Mouse (Mus musculus) splenic B cell, adult 2 months (primary cell): ENCODE results near the gene Dpp7.
A peak's percentile ranks its signal among the peaks of the same experiment; 100 is the strongest.

Experiments used
- DNase-seq: peaks from one replicate; pipeline ENCODE4 v3.0.0-alpha.2; 2011; ENCODE audit warnings: low read depth, low spot score
- H3K27me3 ChIP-seq: 2 replicates; pipeline ENCODE4 v1.6.1; 2012; ENCODE audit warnings: mild to moderate bottlenecking, low read length, moderate library complexity, mixed read lengths; ENCODE audit not compliant: control insufficient read depth, poor library complexity, insufficient read depth, severe bottlenecking
- H3K36me3 ChIP-seq: 2 replicates; pipeline ENCODE4 v1.6.1; 2012; ENCODE audit warnings: mild to moderate bottlenecking, low read length, moderate library complexity, mixed read lengths; ENCODE audit not compliant: control insufficient read depth, poor library complexity, insufficient read depth, severe bottlenecking

Gene Dpp7

DNA sequence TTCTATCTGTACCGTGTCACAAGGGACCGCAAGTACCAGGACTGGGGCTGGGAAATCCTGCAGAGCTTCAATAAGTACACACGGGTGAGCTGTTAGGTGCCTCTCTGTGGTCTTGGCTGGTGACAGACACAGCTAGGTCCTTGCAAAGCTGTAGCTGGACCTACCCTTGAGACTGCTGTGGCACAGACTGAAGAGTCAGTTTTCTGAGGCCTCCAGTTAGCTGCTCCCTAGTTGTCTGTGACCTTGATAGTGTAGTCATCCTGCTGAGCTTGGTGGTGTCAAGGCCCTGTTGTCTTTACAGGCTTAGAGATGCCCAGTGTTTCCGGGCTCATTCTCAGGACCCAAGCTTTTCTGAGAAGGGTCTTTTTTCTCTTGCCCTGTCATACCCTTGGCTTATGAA is 6.7 kb downstream of the Dpp7 start:
- H3K27me3 ChIP-seq = no peaks in the 10 kb centered on the region
- peaks cover 8% of the 10 kb centered on the region for H3K36me3 ChIP-seq
- no peak for DNase-seq

DNA sequence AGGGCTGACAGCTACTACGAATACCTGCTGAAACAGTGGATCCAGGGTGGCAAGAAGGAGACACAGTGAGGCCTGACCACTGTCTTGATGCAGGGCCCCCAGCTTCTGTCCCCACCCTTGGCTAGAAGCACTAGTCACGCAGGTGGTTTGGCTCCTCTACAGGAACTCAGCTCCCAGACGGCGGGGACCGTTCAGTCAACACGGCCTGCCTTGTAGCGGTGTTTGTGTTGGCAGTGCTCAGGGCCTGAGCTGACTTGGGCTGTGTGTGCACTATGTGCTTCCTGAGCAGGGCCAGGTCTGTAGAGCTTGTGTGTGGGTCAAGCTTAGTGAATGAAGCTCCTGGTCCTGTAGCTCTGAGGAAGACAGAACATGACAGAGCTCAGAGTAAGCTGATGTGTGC is 8.0 kb downstream of the Dpp7 start:
- DNase-seq = no peak
- Histone ChIP-seq H3K36me3 (peaks cover 8% of the 10 kb centered on the region), H3K27me3 (no peaks in the 10 kb centered on the region)

DNA sequence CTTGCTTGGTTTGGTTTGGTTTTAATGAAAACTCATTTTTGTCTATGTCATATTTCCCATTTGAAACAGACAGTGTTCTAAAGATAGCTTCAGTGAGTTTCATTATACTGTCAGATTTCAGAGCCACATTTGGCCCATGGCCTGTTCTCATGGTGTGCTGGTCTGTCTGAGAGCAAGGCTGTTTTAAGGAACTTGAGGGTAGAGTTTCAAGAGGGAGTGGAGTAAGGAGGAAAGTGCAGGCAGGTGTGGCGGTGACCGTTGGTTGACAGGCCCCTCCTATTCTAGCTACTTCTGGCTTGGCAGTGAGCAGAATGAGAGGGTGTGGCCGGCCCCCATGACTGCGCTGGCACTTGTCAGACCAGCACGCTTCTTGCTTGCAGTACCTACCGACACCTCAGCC is 17.9 kb downstream of the Dpp7 start:
- DNase-seq = peak; percentile 35
- Histone ChIP-seq H3K27me3 (no peaks in the 10 kb centered on the region), H3K36me3 (peaks cover 9% of the 10 kb centered on the region)

DNA sequence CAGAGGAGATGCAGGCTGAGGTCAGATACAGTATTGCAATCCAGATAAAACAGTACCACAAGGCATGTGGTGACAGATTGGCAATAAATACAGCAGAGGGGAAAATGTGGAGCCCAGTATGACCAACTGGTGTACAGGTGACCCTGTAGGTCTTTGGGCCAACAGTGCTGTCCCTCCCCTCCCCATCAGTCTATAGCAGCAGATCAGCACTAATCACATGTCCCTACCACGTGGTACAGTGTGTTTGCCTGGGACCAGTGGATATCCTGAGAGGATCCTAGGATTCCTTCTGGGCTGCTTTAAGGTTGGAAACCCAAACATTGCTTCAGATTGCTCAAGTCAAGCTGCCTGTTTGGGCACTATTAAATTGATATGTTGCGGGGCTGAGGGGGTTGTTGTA is 22.6 kb downstream of the Dpp7 start:
- DNase-seq = no peak
- H3K36me3 ChIP-seq = peaks cover 8% of the 10 kb centered on the region

DNA sequence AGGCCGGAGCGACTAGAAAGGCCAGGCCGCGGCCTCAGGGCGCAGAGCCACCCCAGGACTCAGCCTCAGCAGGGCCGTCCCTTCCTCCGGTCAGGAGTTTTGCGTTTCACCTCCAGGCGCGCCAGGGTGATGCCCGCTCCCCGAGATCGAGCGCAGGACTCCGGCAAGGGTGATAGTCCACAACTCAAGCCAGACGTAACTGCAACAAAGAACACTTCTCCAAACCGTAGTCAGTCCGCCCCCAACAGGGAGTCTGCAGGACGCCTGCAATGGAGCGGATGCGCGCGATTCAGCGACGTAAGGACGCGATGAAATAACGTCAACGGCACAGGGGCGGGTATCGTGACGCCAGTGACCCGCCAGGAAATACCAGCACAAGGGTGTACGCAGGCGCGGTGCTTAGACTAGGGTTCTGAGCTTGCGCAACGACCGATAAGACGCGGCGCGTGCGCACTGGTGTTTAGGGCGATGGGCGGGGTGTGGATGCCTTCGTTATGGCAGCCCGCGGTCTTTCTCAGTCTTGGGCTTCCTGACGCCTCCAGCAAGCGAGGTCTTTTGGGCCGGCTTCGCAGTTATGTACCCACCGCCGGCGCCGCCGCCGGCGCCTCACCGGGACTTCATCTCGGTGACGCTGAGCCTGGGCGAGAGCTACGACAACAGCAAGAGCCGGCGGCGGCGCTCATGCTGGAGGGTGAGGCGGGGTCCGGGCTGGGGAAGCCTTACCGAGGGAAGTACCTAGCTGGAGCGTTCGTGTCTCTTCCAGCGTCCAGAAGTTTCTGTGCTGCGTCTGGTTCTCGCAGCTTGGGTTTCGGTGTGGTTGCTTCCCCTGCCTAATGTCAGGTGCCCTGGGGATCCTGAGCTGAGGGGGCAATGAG is 23.6 kb downstream of the Dpp7 start, which contains the start of gene Man1b1:
Gene Man1b1, plus strand, starts transcription at position 53 of the 875 bp plus-strand sequence.
- DNase-seq = peak; percentile 100
- Histone ChIP-seq H3K36me3 (peaks cover 3% of the 10 kb centered on the region), H3K27me3 (no peaks in the 10 kb centered on the region)

More for the DNA sequence above, 22.6 kb downstream of the Dpp7 start:
- H3K27me3 ChIP-seq = no peaks in the 10 kb centered on the region

DNA sequence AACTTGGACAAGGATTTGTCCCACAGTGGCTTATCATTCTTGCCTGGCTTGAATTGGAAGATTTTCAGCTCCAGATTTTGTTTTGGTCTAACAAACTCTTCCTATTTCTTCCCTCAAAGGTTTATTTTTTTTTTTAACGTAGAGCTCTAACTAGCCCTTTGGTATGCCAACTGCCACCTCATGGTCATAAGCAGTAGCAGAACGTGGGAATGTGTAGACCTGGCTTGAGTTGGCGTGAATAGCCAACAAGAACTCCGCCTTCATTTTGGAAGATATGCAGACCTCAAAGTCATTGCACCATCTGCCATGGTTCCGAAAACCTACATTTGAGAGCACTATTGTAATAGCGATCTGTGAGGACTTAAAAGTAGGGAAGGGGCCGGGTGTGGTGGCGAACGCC is 24.7 kb downstream of the Dpp7 start:
- Histone ChIP-seq H3K36me3 (no peaks in the 10 kb centered on the region; the same call in 1 of the 2 replicates), H3K27me3 (no peaks in the 10 kb centered on the region)
- no peak for DNase-seq

DNA sequence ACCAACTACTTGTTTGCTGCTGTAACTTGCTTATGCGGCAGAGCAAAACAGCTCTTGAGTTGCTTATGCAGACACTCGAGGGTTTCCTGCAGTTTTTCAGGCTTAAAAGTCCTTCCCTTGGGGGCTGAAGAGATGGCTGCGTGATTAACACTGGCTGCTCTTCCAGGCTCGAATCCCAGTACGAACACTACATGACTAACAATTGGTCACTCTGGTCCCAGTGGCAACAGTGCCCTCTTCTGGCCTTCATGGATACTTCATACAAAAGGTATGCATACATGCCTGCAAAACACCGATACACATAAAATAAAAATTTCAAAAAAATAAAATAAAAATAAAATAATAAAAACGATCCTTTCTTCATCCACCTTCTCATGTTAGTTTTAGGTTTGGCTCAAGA is 27.7 kb downstream of the Dpp7 start:
- Histone ChIP-seq H3K27me3 (no peaks in the 10 kb centered on the region), H3K36me3 (no peaks in the 10 kb centered on the region)
- DNase-seq = peak; percentile 38

- DNase-seq = no peak
- Histone ChIP-seq H3K27me3 (no peaks in the 10 kb centered on the region), H3K36me3 (no peaks in the 10 kb centered on the region)
These were observed 30.1 kb downstream of the Dpp7 start for GRCm38 (mm10) chr2:25326036-25326435.

- H3K27me3 ChIP-seq = no peaks in the 10 kb centered on the region
- no peaks in the 10 kb centered on the region for H3K36me3 ChIP-seq
- DNase-seq = no peak
These were observed 36.1 kb downstream of the Dpp7 start for GRCm38 (mm10) chr2:25320084-25320483.

- H3K27me3 ChIP-seq = no peaks in the 10 kb centered on the region
- no peaks in the 10 kb centered on the region for H3K36me3 ChIP-seq
- peak; percentile 69 for DNase-seq
These were observed 37.0 kb downstream of the Dpp7 start, which contains the start of gene Grin1 for GRCm38 (mm10) chr2:25318971-25319773. Gene Grin1, minus strand, starts transcription at chr2:25319187.

DNA sequence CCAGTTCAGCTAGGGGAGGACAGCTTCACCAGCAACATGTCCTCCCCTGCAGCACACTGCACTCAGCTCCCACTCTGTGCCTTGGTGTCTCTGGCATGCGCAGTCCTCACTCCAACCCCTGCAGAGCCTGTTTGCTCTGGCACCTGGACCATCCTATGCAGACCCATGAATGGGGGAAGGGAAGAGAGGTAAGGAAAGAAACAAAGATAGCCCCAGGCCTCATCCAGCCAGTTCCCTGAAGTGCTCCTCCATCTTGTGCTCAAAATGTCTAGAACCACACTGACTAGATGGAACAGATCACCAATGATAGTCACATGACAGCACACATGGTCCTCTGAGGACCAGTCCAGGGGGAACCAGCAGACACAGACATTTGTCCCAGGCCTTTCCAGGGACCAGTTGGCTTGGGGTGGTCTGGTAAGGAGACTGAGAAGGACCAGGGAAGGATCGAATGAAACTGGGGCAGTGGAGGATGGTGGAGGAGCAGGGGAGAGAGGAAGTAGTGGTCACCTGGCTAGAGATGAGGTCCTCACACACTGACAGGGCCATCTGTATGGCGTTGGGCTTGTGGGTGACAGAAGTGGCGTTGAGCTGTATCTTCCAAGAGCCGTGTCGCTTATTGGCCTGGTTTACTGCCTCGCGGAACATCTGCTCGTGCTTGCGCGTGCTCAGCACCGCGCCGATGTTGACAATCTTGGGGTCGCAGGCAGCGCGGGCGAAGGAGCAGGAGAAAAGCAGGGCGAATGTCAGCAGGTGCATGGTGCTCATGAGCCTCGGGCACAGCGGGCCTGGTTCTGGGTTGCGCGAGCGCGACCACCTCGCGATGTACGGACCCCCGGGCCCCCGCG is 37.8 kb downstream of the Dpp7 start:
- Histone ChIP-seq H3K36me3 (no peaks in the 10 kb centered on the region), H3K27me3 (no peaks in the 10 kb centered on the region)
- peak; percentile 17 for DNase-seq

GRCm38 (mm10) chr2:25311491-25311891 is 44.7 kb downstream of the Dpp7 start:
- Histone ChIP-seq H3K36me3 (no peaks in the 10 kb centered on the region), H3K27me3 (no peaks in the 10 kb centered on the region)
- DNase-seq = no peak

- Histone ChIP-seq H3K27me3 (no peaks in the 10 kb centered on the region), H3K36me3 (no peaks in the 10 kb centered on the region)
- no peak for DNase-seq
These were observed 45.2 kb downstream of the Dpp7 start for GRCm38 (mm10) chr2:25310969-25311368.

DNA sequence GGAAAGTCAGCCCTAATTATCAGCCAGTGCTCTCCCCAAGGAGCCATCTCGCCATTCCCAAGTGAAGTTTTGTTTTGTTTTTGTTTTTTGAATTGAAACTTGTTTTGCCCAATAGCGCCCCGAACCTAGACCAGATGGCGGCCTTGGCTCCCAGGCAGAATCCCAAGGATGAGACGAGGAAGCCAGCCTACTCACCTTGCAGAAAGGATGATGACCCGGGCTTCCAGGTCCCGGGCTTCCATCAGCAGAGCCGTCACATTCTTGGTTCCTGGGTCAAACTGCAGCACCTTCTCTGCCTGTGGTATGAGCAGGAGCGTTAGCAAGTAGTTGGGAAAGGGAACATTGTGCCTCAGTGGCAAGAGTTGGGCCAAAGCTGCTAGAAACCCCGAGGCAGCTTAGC is 46.0 kb downstream of the Dpp7 start:
- H3K27me3 ChIP-seq = no peaks in the 10 kb centered on the region
- no peak for DNase-seq
- H3K36me3 ChIP-seq = no peaks in the 10 kb centered on the region
